8 mouse cellular contexts compared by ENCODE assay signal in genomic region chr11:79805981-79806415, GRCm38 (mm10).
DNase-seq lines count a peak whose midpoint lies in the region; ATAC-seq and TF ChIP-seq lines count a peak whose summit lies in the region.

No protein-coding gene starts in this region.

- ATAC-seq in hindbrain, embryonic 15.5 days (ENCODE audit: low FRiP score, low read depth): peak; percentile 59; the same call in 1 of the 2 replicates

- no peaks in the 10 kb centered on the region for H3K36me3 ChIP-seq in hindbrain, embryonic 15.5 days

- WGBS in hindbrain, embryonic 15.5 days: 32% methylated on average over 10 of the region's 10 CpGs

- H3K4me3 ChIP-seq in gastrocnemius, adult 2 months: peak overlapping the region; percentile 33
- no peak overlapping the region for H3K4me3 ChIP-seq in hindbrain, embryonic 15.5 days

- intact Hi-C loops in heart, postnatal 36 days (cut with DNase I): no loop called here
- intact Hi-C loops in gastrocnemius, adult 2 months (cut with DNase I): no loop called here

- DNase-seq in heart, adult 11 months: peak; percentile 97
- no peak for DNase-seq in heart, postnatal 36 days
- peak; percentile 79 for DNase-seq in gastrocnemius, adult 2 months
- DNase-seq in mesoderm, embryonic 11.5 days (ENCODE audit: low read depth, low spot score): peak; percentile 93
- DNase-seq in cerebellum, adult 18-20 months: no peak
- DNase-seq in cerebellum, adult 9-11 months: no peak
- DNase-seq in urinary bladder, postnatal 25 days (ENCODE audit: low spot score): no peak

- H3K4me1 ChIP-seq in hindbrain, embryonic 15.5 days (replicated peaks): peaks cover 24% of the 10 kb centered on the region

- no peaks in the 10 kb centered on the region for H3K27me3 ChIP-seq in hindbrain, embryonic 15.5 days

- H3K9me3 ChIP-seq in hindbrain, embryonic 15.5 days: no peaks in the 10 kb centered on the region

- TF ChIP-seq CTCF in gastrocnemius, adult 2 months (IDR thresholded peaks at IDR 0.05): no peak

- H3K4me2 ChIP-seq in hindbrain, embryonic 15.5 days: no peak overlapping the region

- peak overlapping the region; percentile 76 for H3K27ac ChIP-seq in gastrocnemius, adult 2 months
- peak overlapping the region; percentile 1; the same call in 1 of the 2 replicates for H3K27ac ChIP-seq in hindbrain, embryonic 15.5 days (replicated peaks)

- no peak overlapping the region for H3K9ac ChIP-seq in hindbrain, embryonic 15.5 days

Comparison
In these comparisons a context has a peak if more than half of its experiments do, and no peak if none do; other contexts are left out.
1. DNase-seq: peak in heart, adult 11 months (single experiment), gastrocnemius, adult 2 months (single experiment) and mesoderm, embryonic 11.5 days (single experiment); none in heart, postnatal 36 days (0 of 2), cerebellum, adult 18-20 months (0 of 2), cerebellum, adult 9-11 months (single experiment) and urinary bladder, postnatal 25 days (single experiment).